Mouse (Mus musculus) stomach, embryonic 16.5 days (tissue): Measurements from ENCODE around the gene Micall2. TPM values are rescaled to one million over a fixed set of nuclear protein-coding genes. Genes with fewer than 3 reads are reported as not detected.

Experiments used
- ATAC-seq: fragments of 200-750 bp; cut with Nextera tagmentation; 2 replicates; pipeline ENCODE4 v1.8.0; 2017; ENCODE audit warnings: moderate number of reproducible peaks, moderate TSS enrichment; ENCODE audit not compliant: insufficient read depth, low FRiP score
- H3K27ac ChIP-seq: fragments of 300-500 bp; sonication (generic); 2 replicates; pipeline ENCODE4 v1.5.1; 2014; ENCODE audit warnings: low read length
- H3K27me3 ChIP-seq: fragments of 300-500 bp; sonication (generic); 2 replicates; pipeline ENCODE4 v1.6.1; 2014; ENCODE audit warnings: low read length, control low read depth, mixed read lengths; ENCODE audit not compliant: control insufficient read depth, insufficient read depth
- H3K36me3 ChIP-seq: fragments of 300-500 bp; sonication (generic); 2 replicates; pipeline ENCODE4 v1.6.1; 2014; ENCODE audit warnings: low read length; ENCODE audit not compliant: control insufficient read depth, insufficient read depth
- H3K4me1 ChIP-seq: fragments of 300-500 bp; sonication (generic); 2 replicates; pipeline ENCODE4 v1.6.1; 2014; ENCODE audit warnings: low read length, control low read depth, mixed read lengths; ENCODE audit not compliant: control insufficient read depth, insufficient read depth
- H3K4me2 ChIP-seq: fragments of 300-500 bp; sonication (generic); 2 replicates; pipeline ENCODE4 v1.6.1; 2014; ENCODE audit warnings: low read depth, low read length, mixed read lengths
- H3K4me3 ChIP-seq: fragments of 300-500 bp; sonication (generic); replicated peaks from 2 replicates; pipeline ENCODE4 v1.5.1; 2014; ENCODE audit warnings: mild to moderate bottlenecking, low read length
- H3K9ac ChIP-seq: fragments of 300-500 bp; sonication (generic); 2 replicates; pipeline ENCODE4 v1.6.1; 2014; ENCODE audit warnings: low read length
- H3K9me3 ChIP-seq: fragments of 300-500 bp; sonication (generic); replicated peaks from 2 replicates; pipeline ENCODE4 v1.6.1; 2016; ENCODE audit warnings: low read length, control low read depth; ENCODE audit not compliant: control insufficient read depth
- WGBS: fragments of 180-500 bp; shearing (Covaris S2); extraction: QIAGEN DNeasy Blood & Tissue Kit; methylation state at CpG from one replicate; pipeline ENCODE4 v1.1.7; 2014; 5-methylcytosine and 5-hydroxymethylcytosine counted together
- polyA plus RNA-seq: library from polyadenylated mRNA; unstranded; fragments of >200 nt; fragmentation: Nextera tagmentation; extraction: Ambion mirVana; gene quantifications from 2 replicates; pipeline ENCODE4 v1.2.1, GENCODE M21; 2015

Gene Micall2
- polyA plus RNA-seq, 1 experiment from 2014 or later, result 9.3 TPM

GRCm38 (mm10) chr5:139681832-139682630 is 54.1 kb downstream of the Micall2 start:
- Histone ChIP-seq H3K36me3 (no peaks in the 10 kb centered on the region), H3K9me3 (no peaks in the 10 kb centered on the region), H3K27ac (no peak overlapping the region), H3K9ac (no peak overlapping the region), H3K27me3 (peaks cover 11% of the 10 kb centered on the region; the same call in 1 of the 2 replicates), H3K4me2 (no peak overlapping the region), H3K4me3 (no peak overlapping the region), H3K4me1 (0 out of 2 replicates have a peak, but pooled peaks cover 6% of the 10 kb centered on the region)
- 6% methylated on average over 20 of the region's 20 CpGs for WGBS
- peak; percentile 29; the same call in 1 of the 2 replicates for ATAC-seq

DNA sequence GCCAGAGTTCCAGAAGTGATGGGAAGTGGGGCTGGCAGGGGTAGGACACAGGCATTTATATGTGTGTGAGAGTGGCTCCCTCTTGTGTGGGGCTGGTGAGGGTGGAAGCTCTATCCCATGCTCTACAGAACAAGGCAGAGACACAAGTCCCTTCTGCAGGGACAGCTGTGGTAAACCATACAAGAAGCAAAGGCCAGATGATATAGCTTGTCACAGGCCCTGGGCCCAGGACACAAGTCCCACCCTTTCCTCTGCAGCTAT is 60.5 kb downstream of the Micall2 start:
- Histone ChIP-seq H3K9ac (no peak overlapping the region), H3K4me2 (no peak overlapping the region), H3K9me3 (no peaks in the 10 kb centered on the region), H3K4me3 (no peak overlapping the region), H3K27ac (no peak overlapping the region), H3K27me3 (peaks cover 26% of the 10 kb centered on the region), H3K4me1 (no peaks in the 10 kb centered on the region), H3K36me3 (no peaks in the 10 kb centered on the region)
- no peak for ATAC-seq

DNA sequence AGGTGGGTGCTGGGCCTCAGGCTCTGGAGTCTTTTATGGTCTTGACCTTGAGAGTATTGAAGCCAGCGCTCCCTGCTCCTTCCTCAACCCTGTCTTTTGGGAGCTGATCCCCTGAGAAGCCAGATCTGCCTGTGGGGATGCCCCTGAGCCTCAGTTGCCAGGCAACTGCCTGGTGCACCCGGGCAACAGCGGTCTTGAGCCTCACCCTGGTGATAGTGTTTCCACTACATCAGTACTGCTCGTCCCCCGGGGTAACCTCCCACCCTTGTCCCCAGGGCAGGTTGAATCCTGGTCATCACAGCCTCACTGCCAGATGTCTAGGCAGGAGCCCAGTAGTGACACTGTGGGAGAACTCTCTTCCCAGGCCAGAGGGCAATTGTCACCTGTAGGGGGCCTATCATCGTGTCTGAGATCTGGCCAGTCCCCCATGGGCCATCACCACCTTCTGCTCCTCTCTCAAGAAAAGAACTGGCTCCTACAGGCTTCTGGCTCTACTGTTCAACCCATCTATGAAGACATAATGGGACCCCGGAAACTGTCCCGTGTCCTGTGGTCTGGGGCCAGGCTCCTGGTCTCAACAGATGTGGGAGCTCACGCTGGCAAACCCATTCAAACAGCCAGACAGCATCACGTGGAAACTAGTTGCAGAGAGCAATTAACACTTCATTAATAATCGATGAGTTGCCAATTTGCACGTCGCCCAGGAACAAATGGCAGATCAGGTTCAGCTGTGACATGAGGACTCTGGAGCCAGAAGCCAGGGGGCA is 61.0 kb downstream of the Micall2 start:
- 30% methylated on average over 13 of the region's 13 CpGs for WGBS
- Histone ChIP-seq H3K27me3 (peaks cover 27% of the 10 kb centered on the region), H3K4me3 (no peak overlapping the region), H3K4me2 (no peak overlapping the region), H3K9ac (no peak overlapping the region), H3K36me3 (no peaks in the 10 kb centered on the region), H3K27ac (no peak overlapping the region), H3K9me3 (no peaks in the 10 kb centered on the region), H3K4me1 (no peaks in the 10 kb centered on the region)
- ATAC-seq, result no peak

GRCm38 (mm10) chr5:139669380-139669779 is 66.8 kb downstream of the Micall2 start:
- H3K9me3 ChIP-seq, result no peaks in the 10 kb centered on the region
- H3K4me3 ChIP-seq, result no peak overlapping the region
- no peak for ATAC-seq
- WGBS, result 14% methylated on average over 8 of the region's 8 CpGs
- no peaks in the 10 kb centered on the region for H3K36me3 ChIP-seq
- no peak overlapping the region for H3K27ac ChIP-seq
- no peak overlapping the region for H3K9ac ChIP-seq
- no peak overlapping the region for H3K4me2 ChIP-seq
- peaks cover 50% of the 10 kb centered on the region for H3K27me3 ChIP-seq
- no peaks in the 10 kb centered on the region for H3K4me1 ChIP-seq

DNA sequence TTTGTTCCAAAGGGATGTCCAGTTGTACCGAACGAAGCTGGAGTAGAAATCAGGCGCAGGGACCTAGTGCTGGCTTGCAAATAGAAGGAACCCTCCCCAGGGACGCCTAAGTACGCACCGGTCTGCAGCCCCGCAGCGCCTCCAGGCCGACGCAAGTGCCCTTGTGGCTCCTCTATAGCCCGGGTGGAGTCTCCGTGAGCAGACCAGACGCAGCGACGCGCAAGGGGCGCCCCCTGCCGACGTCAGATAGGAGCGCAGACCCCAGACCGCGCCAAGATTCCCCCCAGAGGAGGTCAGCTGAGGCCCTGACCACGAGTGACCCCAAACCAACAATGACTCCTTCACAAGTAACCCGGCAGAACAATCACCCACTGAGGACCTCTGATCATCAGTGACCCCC is 67.6 kb downstream of the Micall2 start:
- no peaks in the 10 kb centered on the region for H3K36me3 ChIP-seq
- WGBS, result under 1% methylated on average over 24 of the region's 24 CpGs
- H3K27me3 ChIP-seq, result peaks cover 45% of the 10 kb centered on the region
- H3K4me3 ChIP-seq, result no peak overlapping the region
- no peak overlapping the region for H3K9ac ChIP-seq
- no peaks in the 10 kb centered on the region for H3K4me1 ChIP-seq
- ATAC-seq, result peak; percentile 57; the same call in 1 of the 2 replicates
- H3K27ac ChIP-seq, result no peak overlapping the region
- peak overlapping the region; percentile 31; the same call in 1 of the 2 replicates for H3K4me2 ChIP-seq
- H3K9me3 ChIP-seq, result no peaks in the 10 kb centered on the region

DNA sequence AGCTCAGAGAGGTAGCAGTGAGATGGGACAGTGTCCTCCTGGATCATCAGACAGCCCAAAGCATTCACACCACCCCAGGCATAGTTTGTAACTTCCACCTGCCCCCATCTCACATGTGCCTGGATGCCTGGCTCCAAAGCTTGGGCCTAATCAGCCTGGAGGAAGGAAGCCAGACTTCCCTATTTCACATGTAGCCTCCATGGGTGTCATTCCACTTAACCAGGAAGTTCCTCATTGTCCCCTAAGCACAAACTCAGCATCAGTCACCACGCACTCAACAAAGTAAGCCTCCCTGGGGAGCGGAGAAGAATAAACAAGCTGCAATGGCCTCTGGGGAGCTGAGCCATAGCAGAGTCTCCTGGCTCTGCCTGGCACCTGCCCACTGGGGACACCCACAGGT is 69.6 kb downstream of the Micall2 start:
- 44% methylated on average over 2 of the region's 2 CpGs for WGBS
- no peaks in the 10 kb centered on the region for H3K4me1 ChIP-seq
- no peak overlapping the region for H3K9ac ChIP-seq
- H3K27me3 ChIP-seq, result peaks cover 26% of the 10 kb centered on the region
- no peak overlapping the region for H3K4me3 ChIP-seq
- no peak overlapping the region for H3K27ac ChIP-seq
- H3K36me3 ChIP-seq, result no peaks in the 10 kb centered on the region
- no peak for ATAC-seq
- no peak overlapping the region for H3K4me2 ChIP-seq
- no peaks in the 10 kb centered on the region for H3K9me3 ChIP-seq

GRCm38 (mm10) chr5:139665375-139665774 is 70.8 kb downstream of the Micall2 start:
- no peak overlapping the region for H3K9ac ChIP-seq
- 54% methylated on average over 3 of the region's 3 CpGs for WGBS
- peaks cover 29% of the 10 kb centered on the region for H3K27me3 ChIP-seq
- no peak for ATAC-seq
- H3K4me2 ChIP-seq, result no peak overlapping the region
- H3K36me3 ChIP-seq, result no peaks in the 10 kb centered on the region
- H3K4me1 ChIP-seq, result no peaks in the 10 kb centered on the region
- no peak overlapping the region for H3K27ac ChIP-seq
- H3K9me3 ChIP-seq, result no peaks in the 10 kb centered on the region
- no peak overlapping the region for H3K4me3 ChIP-seq

DNA sequence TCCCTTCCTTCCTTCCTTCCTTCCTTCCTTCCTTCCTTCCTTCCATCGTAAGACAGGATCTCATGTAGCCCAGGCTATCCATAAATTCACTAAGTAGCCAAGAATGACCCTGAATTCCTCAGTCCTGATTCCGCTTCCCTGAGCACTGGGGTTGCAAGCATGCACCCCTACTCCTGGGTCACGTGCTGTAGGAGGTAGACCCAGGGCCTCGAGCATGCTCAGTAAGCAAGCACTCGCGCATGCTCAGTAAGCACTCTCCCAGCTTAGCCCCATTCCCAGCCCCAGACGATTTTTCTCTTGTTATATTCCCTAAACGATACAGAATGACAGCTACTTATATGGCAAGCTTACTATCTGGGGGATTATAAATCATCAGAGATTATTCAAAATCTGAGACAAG is 74.4 kb downstream of the Micall2 start:
- no peaks in the 10 kb centered on the region for H3K36me3 ChIP-seq
- no peak overlapping the region for H3K9ac ChIP-seq
- no peak overlapping the region for H3K27ac ChIP-seq
- no peak overlapping the region for H3K4me2 ChIP-seq
- WGBS, result 65% methylated on average over 8 of the region's 8 CpGs
- no peaks in the 10 kb centered on the region for H3K9me3 ChIP-seq
- H3K4me1 ChIP-seq, result no peaks in the 10 kb centered on the region
- peaks cover 22% of the 10 kb centered on the region for H3K27me3 ChIP-seq
- H3K4me3 ChIP-seq, result no peak overlapping the region
- ATAC-seq, result no peak

- H3K9ac ChIP-seq, result no peak overlapping the region
- H3K27me3 ChIP-seq, result peaks cover 22% of the 10 kb centered on the region
- H3K9me3 ChIP-seq, result no peaks in the 10 kb centered on the region
- no peak overlapping the region for H3K27ac ChIP-seq
- H3K36me3 ChIP-seq, result no peaks in the 10 kb centered on the region
- no peak for ATAC-seq
- H3K4me1 ChIP-seq, result no peaks in the 10 kb centered on the region
- H3K4me3 ChIP-seq, result no peak overlapping the region
- H3K4me2 ChIP-seq, result peak overlapping the region; percentile 12; the same call in 1 of the 2 replicates
- 6% methylated on average over 18 of the region's 18 CpGs for WGBS
Observed at GRCm38 (mm10) chr5:139659307-139659706, 76.8 kb downstream of the Micall2 start.
